Mouse (Mus musculus) cerebellum, adult 2 months (tissue): ENCODE measurements around the gene Lmbr1.

Experiments
- CTCF ChIP-seq: fragments of 200-500 bp; IDR thresholded peaks from 2 replicates; pipeline ENCODE4 v1.5.1; 2011; ENCODE audit warnings: low read depth, mild to moderate bottlenecking, control low read depth, low read length, moderate library complexity, borderline replicate concordance; ENCODE audit not compliant: insufficient read depth
- POLR2A ChIP-seq: fragments of 200-500 bp; IDR thresholded peaks from 2 replicates; pipeline ENCODE4 v1.6.1; 2011; ENCODE audit warnings: low read length, control low read depth, borderline replicate concordance; ENCODE audit not compliant: insufficient read depth

GRCm38 (mm10) chr5:29322503-29322902 is 55.7 kb downstream of the Lmbr1 start:
- no peak for TF ChIP-seq POLR2A
- TF ChIP-seq CTCF: no peak
